Mouse (Mus musculus) embryonic fibroblast, embryonic 13.5 days (primary cell): ENCODE results near the gene Olfr1411.

Experiments
- CTCF ChIP-seq: IDR thresholded peaks from 2 replicates; pipeline ENCODE4 v1.5.1; 2011; ENCODE audit warnings: mild to moderate bottlenecking, control low read depth, low read length, moderate library complexity, borderline replicate concordance; ENCODE audit not compliant: insufficient read depth
- POLR2A ChIP-seq: IDR thresholded peaks from 2 replicates; pipeline ENCODE4 v1.6.1; 2011; ENCODE audit warnings: low read depth, mild to moderate bottlenecking, control low read depth, low read length, moderate library complexity

GRCm38 (mm10) chr1:92643691-92644090 is 49.5 kb downstream of the Olfr1411 start:
- TF ChIP-seq CTCF, result no peak
- TF ChIP-seq POLR2A, result no peak
